Mouse (Mus musculus): ENCODE data around the gene Iqsec3. TPM values are rescaled to one million over a fixed set of nuclear protein-coding genes. Genes with fewer than 3 reads are reported as not detected.

Iqsec3 gene
- polyA plus RNA-seq, 1 experiment = 0.09 TPM

DNA sequence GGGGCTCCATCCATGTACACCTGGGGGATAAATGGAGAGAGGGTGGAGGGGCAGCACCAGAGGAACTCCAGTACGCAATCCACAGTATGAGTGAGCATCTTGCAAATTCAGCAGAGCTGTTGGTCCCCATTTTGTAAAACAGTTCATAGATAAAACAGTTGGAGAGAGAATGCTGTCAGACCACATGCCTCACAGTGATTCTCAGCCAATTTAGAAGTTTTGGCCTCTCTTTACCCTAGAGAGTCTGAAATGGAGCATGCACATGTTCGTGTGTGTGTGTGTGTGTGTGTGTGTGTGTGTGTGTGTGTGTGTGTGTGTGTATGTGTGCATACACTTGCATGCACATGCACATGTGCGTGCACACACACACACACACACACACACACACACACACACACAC, 148.2 kb downstream of the Iqsec3 start:
- TF ChIP-seq FOSL1 (IDR thresholded peaks at IDR 0.05; ENCODE audit: insufficient read depth, low read length, poor library complexity, severe bottlenecking) (no peak), MYOD1 (IDR thresholded peaks at IDR 0.05; ENCODE audit: control insufficient read depth, insufficient read length, low read depth) (no peak)
- H3ac ChIP-seq (ENCODE audit: control insufficient read depth, insufficient read length, low read depth) = no peak overlapping the region
- H3K79me3 ChIP-seq (ENCODE audit: low read depth) = no peaks in the 10 kb centered on the region
- H3K27me3 ChIP-seq (ENCODE audit: control insufficient read depth, insufficient read depth, insufficient read length) = peaks cover 4% of the 10 kb centered on the region
- H3K36me3 ChIP-seq (ENCODE audit: control insufficient read depth, insufficient read depth) = no peaks in the 10 kb centered on the region
- no peaks in the 10 kb centered on the region for H3K79me2 ChIP-seq (ENCODE audit: control insufficient read depth, insufficient read depth)
- H3K4me3 ChIP-seq (ENCODE audit: insufficient read depth, poor library complexity, severe bottlenecking) = no peak overlapping the region

Small RNA genes lying within 50 kb of the gene (microRNA-seq; reads per million reads assigned to microRNA genes)
- gene Gm24855 (ENCODE audit: borderline microRNAs expressed) = not detected

Other genes with a start within 250 kb of the Iqsec3 start
- gene Usp18, start 227.8 kb downstream of the Iqsec3 start, polyA plus RNA-seq (2012; fragmentation: generic; extraction: Trizol) = 0.02 TPM
- gene Slc6a13, start 173.5 kb downstream of the Iqsec3 start, polyA plus RNA-seq (2012; fragmentation: generic; extraction: Trizol) = not detected
- gene Slc6a12, start 130.6 kb downstream of the Iqsec3 start, polyA plus RNA-seq (2012; fragmentation: generic; extraction: Trizol) = 0.15 TPM
- gene A2m, start 161.7 kb upstream of the Iqsec3 start, polyA plus RNA-seq (2012; fragmentation: generic; extraction: Trizol) = not detected

Data from C2C12 (cell line).